Mouse (Mus musculus): ENCODE measurements at regions not wholly inside any gene's neighbourhood (a gene's known extent, or its start where the extent isn't known, plus 50 kb on each side); places are given as distances from the start of the nearest gene placed in this dataset.

DNA sequence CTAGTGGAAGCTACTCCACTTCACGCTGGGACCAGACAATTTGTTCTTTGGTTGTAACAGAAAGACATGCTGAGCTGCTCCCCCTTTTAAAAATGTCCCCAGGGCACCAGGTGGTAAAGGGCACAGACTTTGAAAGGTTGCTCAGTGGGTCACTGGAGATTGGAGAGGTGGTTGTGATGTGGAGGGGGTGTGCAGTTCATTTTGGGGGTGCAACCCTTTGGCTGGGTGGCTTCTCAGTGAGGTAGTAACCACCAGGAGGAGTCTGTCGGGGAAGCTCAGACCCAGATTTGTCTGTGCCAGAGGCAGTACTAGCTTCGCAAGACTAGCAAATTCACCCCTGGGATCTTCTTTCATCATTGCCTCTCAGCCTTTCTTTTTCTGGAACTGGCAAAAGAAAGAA lies 189.0 kb upstream of the Krr1 start:
- ATAC-seq (replicated peaks in 1 of 2; ENCODE audit: insufficient read depth in 1 of 2, low FRiP score in 2 of 2, low TSS enrichment in 1 of 2, low read depth in 1 of 2, poor library complexity in 2 of 2, severe bottlenecking in 2 of 2), result no peak

DNA sequence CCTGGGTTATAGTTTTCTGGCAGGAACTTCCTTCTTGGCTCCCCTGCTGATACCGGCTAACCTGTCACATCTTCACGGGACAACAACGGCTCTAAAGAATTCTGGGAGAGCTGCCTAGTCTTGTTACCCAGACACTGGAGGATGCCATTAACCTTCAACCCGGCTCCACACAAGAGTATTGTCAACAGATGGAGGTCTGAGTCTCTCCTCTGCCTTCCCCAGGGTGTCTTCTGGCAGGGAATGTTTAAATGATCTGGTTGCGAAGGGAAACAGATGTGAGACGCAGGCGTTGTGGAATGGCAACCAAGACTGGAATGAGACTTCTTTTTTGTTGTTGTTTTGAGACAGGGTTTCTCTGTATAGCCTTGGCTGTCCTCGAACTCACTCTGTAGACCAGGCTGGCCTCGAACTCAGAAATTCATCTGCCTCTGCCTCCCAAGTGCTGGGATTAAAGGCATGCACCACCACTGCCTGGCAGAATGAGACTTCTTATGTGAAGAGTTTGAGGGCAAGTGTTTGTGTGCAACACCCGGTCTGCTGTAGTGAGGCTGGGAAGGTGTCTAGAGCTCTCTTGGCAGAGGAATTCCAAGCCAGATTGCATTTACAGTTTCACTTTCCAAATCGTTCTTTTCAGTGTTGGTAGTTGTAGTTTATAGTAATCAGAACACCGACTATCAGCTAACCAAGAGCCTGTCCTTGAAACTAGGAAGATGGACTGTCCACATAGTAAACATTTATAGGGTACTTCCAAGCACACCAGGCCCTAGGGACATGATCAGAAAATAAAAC lies 188.2 kb upstream of the Krr1 start:
- no peak for ATAC-seq (replicated peaks in 1 of 2; ENCODE audit: insufficient read depth in 1 of 2, low FRiP score in 2 of 2, low TSS enrichment in 1 of 2, low read depth in 1 of 2, poor library complexity in 2 of 2, severe bottlenecking in 2 of 2)

DNA sequence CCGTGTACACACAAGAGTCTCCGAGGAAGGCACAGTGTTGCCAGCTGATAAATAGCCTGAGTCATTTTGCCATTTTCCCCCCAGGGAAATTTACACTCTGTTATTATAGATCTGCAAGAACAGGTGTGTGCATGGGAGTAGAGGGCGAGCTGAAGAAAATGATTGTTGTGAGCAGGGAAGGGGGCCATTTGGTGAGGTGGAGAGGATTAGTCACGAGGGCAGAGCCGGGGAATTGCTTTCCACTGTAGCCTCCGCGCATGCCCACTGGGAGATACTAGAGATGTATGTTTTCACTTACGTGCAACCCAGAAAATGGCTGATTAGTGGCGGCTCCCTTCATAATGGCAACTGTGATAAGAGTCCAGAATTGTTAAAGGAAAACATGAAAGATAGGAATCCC lies 185.3 kb upstream of the Krr1 start:
- no peak for ATAC-seq (replicated peaks in 1 of 2; ENCODE audit: insufficient read depth in 1 of 2, low FRiP score in 2 of 2, low TSS enrichment in 1 of 2, low read depth in 1 of 2, poor library complexity in 2 of 2, severe bottlenecking in 2 of 2)

DNA sequence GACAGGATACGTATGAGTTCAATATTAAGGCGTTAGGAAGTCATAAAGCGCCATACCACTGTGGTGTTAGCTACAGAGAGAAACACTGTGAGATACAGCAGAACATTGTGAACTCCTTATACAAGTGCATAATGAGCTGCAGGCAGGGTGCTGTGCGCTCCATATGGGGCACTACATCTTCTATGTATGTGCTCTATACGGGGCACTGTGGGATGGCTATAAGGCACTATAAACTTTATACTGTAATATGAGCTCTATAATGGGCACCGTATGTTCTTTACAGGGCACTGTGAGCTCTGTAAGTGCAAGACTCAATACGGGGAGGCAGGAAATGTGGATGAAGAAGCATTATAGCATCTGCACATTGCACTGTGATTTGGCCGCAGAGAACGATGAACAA lies 183.2 kb upstream of the Krr1 start:
- ATAC-seq (replicated peaks in 1 of 2; ENCODE audit: insufficient read depth in 1 of 2, low FRiP score in 2 of 2, low TSS enrichment in 1 of 2, low read depth in 1 of 2, poor library complexity in 2 of 2, severe bottlenecking in 2 of 2), result no peak

DNA sequence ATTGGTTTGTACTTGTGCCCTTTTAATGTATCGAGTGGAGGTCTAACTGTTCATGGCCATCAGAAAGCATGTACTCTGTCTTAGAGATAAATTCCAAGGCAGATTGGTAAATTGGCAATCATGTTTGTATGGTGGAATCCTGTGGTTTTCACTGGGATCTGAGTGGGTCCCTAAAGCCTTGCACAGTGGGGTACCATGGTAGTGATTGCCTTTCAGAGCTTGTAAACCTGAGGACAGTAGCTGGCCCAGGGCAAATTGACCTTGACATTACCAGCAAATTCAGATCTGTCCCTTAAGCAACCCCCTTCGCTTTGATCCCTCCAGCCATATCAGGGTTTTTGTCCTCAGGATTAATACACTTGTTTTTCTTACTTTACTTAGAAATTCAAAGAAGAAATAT lies 181.6 kb upstream of the Krr1 start:
- ATAC-seq (replicated peaks in 1 of 2; ENCODE audit: insufficient read depth in 1 of 2, low FRiP score in 2 of 2, low TSS enrichment in 1 of 2, low read depth in 1 of 2, poor library complexity in 2 of 2, severe bottlenecking in 2 of 2), result no peak

DNA sequence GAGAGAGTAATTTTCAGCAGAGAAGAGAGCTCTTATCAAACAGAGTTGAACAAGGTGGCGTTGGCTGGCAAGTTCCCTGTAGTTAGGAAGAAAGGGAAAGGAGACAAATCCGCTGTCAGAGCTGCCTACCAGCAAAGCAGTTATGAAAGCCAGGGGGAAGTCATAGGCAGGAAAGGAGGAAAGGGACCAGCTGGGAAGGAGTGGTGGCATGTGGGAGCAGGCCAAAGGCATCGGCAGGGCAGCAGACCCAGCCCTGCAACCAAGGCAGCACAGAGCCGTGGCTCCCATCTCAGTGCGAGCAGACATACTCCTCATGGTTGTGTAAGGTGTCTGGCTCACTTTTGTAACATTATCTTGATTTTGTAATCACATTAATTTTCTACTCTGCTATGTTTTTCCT lies 177.4 kb upstream of the Krr1 start:
- ATAC-seq (replicated peaks in 1 of 2; ENCODE audit: insufficient read depth in 1 of 2, low FRiP score in 2 of 2, low TSS enrichment in 1 of 2, low read depth in 1 of 2, poor library complexity in 2 of 2, severe bottlenecking in 2 of 2), result no peak

DNA sequence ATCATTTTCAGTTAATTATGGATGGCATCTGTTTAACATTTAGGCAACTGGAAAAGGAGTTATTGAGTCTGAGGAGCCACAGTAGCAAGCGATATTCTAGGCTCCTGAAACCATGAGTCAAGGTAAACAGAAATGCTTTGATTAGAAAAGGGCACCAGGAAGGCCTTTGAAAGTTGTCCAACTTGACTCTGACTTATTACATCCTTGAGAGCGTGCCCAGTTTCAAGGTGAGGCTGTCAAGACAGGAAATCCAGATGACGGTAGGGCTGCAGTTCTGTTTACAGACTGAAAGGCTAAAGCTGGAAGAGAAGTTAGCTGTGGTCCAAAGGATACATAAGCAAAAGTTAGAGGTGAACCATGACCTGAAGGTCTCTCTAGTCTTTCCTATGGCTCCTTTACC lies 176.7 kb upstream of the Krr1 start:
- ATAC-seq (replicated peaks in 1 of 2; ENCODE audit: insufficient read depth in 1 of 2, low FRiP score in 2 of 2, low TSS enrichment in 1 of 2, low read depth in 1 of 2, poor library complexity in 2 of 2, severe bottlenecking in 2 of 2), result no peak

DNA sequence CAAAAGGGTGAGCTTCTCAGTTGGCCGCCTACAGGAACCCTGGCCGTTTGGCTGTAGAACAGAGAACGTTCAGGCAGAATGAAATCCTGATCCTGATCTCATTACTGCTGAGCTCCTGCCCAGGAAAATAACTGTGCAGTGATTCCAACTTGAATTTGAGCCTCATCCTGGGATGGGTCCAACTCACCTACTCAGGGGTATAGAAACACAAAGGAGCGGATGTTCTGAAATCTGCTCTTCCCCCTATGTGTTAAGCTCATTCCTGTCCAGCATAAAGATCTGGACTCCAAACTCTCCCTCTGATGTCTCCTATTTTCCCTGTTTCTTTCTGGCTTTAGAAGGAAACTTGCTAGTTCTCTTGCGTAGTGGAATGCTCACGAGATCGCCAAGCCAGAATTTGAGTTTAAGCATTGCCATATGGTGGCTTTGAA lies 173.6 kb upstream of the Krr1 start:
- ATAC-seq (replicated peaks in 1 of 2; ENCODE audit: insufficient read depth in 1 of 2, low FRiP score in 2 of 2, low TSS enrichment in 1 of 2, low read depth in 1 of 2, poor library complexity in 2 of 2, severe bottlenecking in 2 of 2), result no peak

DNA sequence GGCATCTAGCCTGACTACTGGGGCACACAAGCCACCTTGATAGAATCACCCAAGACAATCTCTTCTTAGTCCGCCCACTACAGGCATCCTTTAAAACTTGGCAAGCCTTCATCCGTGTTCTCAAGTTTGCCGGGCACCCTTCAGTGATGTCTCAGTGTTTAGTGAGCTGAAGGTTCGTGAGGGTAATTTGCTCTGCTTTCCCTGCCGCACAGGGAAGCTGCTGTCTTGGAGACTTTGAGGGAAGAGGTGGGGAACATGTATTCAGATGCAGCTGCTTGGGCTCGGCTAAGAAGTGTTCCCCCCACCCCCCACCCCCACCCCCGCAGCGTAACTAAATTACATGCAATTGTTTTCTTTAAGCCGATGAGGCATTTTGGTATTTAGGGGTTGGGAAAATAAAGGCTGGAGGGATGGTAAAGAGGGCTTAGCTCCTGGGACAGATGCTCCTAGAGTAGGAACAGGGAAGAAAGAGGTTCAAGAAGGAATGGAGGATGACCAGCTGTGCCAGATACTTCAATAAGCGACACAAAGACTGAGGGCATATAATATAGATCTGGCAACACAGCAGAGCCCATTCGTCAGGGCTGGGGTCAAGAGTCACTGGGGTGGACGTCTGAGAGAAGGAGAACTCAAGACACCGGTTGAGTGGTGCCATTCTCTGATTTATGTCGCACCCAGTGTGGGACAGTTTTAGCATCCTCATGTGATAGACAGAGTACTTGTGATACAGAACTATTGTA lies 172.4 kb upstream of the Krr1 start:
- no peak for ATAC-seq (replicated peaks in 1 of 2; ENCODE audit: insufficient read depth in 1 of 2, low FRiP score in 2 of 2, low TSS enrichment in 1 of 2, low read depth in 1 of 2, poor library complexity in 2 of 2, severe bottlenecking in 2 of 2)

DNA sequence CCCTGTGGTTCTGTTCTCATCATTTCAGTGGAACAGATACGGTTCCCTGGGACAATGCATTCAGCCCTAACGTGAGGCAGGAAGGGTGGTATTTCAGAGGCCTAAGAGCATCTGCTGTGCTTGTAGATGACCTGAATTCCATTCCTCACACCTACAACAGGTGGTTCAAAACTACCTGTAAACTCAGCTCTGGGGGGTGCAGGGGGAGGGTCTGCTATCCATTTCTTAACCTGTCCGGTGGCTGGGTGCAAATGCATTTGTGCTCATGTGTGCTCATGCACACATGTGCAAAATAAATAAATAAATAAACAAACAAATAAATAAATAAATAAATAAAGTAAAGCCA lies 171.9 kb upstream of the Krr1 start:
- ATAC-seq (replicated peaks in 1 of 2; ENCODE audit: insufficient read depth in 1 of 2, low FRiP score in 2 of 2, low TSS enrichment in 1 of 2, low read depth in 1 of 2, poor library complexity in 2 of 2, severe bottlenecking in 2 of 2), result no peak

DNA sequence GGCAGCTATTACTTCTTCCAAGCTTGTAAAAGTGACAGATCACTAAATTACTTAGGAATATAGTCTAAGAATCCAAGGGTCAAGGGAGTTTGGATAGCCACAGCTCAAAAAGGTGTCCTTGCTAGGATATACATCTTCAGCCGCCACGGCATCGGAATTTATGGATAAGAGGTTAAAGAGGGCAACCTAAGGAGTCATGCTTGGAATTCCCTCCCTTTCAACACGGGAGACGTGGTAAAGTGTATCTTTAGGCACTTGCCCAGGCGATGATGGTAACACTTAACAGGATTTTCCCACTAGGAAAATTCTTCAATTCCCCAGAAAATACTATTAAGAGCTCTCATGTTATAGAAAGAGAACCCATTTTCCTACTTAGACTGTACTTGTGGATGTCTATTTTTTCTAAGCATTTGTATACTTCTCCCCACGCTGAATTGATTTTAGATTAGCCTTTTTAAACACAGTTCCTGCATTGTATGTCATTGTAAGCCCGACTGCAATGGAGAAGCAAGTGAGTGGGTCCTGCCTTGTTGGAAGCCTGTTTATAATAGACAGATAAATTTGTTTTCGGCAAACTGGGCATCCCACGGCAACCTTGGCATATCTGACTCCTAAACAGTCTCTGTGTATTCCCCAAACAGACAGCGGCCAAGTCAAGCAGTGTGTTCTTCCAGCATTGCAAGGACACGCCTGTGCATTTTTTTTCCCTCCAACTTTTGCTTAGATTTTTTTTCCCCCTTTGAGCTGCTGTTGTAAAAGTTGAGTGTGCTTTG lies 171.3 kb upstream of the Krr1 start:
- ATAC-seq (replicated peaks in 1 of 2; ENCODE audit: insufficient read depth in 1 of 2, low FRiP score in 2 of 2, low TSS enrichment in 1 of 2, low read depth in 1 of 2, poor library complexity in 2 of 2, severe bottlenecking in 2 of 2), result no peak

DNA sequence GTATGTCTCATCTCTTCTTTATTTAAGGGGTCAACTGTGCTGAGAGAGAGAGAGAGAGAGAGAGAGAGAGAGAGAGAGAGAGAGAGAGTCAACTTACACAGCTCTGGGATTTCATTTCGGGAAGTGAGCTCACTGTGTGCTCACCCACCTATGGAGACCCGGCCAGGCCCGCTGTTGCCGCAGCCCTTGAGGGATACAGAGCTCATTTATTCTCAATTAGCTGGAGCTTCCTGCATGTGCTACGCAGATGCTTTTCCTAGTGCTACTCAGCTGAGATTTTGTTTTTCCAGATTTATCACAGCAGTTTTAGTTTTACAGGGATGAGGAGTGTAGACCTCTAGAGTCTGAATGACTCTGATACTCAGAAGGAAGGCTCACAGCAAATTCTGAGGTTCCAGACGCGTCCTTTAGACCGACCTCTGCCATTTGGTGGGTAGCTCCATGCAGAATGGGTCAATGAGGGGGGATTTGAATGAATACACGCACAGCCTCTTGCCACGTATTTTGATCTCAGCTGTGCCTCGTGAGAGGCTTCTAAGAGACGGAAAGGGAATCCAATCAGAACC lies 170.6 kb upstream of the Krr1 start:
- ATAC-seq (replicated peaks in 1 of 2; ENCODE audit: insufficient read depth in 1 of 2, low FRiP score in 2 of 2, low TSS enrichment in 1 of 2, low read depth in 1 of 2, poor library complexity in 2 of 2, severe bottlenecking in 2 of 2), result no peak

DNA sequence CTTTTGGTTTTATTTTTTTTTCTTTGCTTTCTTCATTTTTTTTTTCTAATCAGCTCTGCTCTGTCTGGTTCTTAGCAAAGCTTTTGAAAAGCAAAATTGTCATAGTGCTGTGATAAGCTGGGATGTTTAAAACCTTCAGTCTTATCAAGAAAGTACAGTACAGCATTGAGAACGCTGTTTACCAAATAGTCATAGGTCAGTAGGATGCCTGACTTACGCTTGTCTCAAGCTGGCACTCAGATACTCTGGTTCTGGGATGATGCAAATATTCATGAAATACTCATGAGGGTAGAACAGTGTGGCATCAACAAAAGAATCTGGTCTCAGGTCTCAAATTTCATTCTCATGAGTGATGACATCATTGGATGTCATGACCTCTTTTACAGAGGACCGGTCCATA lies 166.1 kb upstream of the Krr1 start:
- no peak for ATAC-seq (replicated peaks in 1 of 2; ENCODE audit: insufficient read depth in 1 of 2, low FRiP score in 2 of 2, low TSS enrichment in 1 of 2, low read depth in 1 of 2, poor library complexity in 2 of 2, severe bottlenecking in 2 of 2)

DNA sequence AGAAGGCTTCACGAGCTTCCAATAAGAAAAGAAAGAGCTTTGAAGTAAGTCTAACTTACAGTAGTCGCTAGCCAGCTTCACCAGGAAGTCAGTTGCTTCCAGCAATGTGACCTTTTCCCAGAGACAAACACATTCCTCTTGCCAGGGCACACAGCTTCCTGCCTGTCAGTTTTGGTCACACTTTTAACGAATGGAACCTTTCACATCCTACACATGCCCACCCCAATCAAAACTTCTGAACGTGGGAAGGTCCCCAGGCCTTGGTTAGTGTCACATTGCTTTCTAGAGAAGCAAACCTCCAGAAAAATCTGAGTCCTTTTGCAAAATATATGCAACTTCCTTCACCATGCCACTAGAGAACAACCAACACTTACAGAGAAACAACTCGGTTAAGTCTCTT lies 165.5 kb upstream of the Krr1 start:
- no peak; a peak in 1 of 4 replicates for ATAC-seq (replicated peaks in 1 of 2; ENCODE audit: insufficient read depth in 1 of 2, low FRiP score in 2 of 2, low TSS enrichment in 1 of 2, low read depth in 1 of 2, poor library complexity in 2 of 2, severe bottlenecking in 2 of 2)

DNA sequence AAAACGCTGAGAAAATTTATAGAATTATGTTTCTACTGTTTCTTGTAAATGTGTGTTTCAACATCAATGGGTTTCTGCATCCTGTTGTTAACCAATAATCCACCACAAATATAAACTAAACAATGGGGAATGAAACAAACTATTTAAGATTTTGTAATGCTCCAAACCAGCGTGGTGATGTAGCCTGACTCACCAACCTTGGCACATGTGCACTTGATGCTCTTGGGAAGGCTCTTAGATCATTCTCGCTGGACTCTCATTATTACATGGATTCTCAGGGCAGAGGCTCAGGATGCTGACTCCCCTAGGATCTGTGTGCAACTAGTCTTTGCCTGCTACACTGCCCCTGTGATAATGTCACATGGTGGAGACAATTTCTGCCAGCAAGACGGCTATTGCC lies 158.7 kb upstream of the Krr1 start:
- no peak for ATAC-seq (replicated peaks in 1 of 2; ENCODE audit: insufficient read depth in 1 of 2, low FRiP score in 2 of 2, low TSS enrichment in 1 of 2, low read depth in 1 of 2, poor library complexity in 2 of 2, severe bottlenecking in 2 of 2)

DNA sequence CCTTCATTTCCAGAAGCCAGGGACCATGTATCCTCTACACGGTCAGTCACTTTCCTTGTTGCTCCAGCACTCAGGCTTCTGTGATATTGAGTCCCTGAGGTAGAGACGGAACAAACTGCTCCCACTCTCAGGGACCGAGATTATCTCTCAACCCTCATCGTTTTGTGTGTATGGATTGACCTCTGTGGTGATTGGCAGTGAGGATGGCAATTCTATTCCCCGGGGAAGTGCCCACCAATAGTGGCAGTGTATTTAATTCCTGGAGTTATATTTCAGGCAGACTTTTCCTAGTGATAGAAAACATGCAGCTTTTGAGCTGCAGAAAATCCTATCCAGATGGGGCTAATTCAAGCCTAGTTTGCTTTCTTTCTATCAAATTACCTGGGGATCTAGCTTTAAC lies 157.8 kb upstream of the Krr1 start:
- ATAC-seq (replicated peaks in 1 of 2; ENCODE audit: insufficient read depth in 1 of 2, low FRiP score in 2 of 2, low TSS enrichment in 1 of 2, low read depth in 1 of 2, poor library complexity in 2 of 2, severe bottlenecking in 2 of 2), result no peak

DNA sequence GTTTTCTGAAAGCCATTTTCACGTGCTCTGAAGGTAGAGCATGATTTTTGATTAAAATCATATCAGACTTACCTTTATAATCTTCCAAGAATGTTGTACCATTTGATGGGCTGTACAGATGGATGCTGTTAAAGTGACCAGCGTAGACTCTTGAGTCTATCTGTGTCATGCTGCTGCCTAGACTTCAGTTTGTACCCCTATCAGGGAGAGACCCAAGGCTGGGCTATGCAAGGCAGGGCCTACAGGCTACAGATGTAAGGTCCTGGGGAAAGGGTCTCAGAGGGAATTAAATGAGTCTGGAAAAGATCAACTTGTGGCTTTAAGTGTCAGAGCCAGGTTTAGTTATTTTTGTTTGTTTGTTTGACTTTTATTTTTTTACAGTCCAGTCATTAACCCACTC lies 157.3 kb upstream of the Krr1 start:
- ATAC-seq (replicated peaks in 1 of 2; ENCODE audit: insufficient read depth in 1 of 2, low FRiP score in 2 of 2, low TSS enrichment in 1 of 2, low read depth in 1 of 2, poor library complexity in 2 of 2, severe bottlenecking in 2 of 2), result no peak
